Mouse (Mus musculus) heart, postnatal 0 days (tissue): ENCODE data around the gene Plcl1. TPM values are rescaled to one million over a fixed set of nuclear protein-coding genes. Genes with fewer than 3 reads are reported as not detected.
A peak's percentile ranks its signal among the peaks of the same experiment; 100 is the strongest.
"Not testable (repeated sequence)": the region's sequence is repeated elsewhere in the genome, so short reads cannot be mapped to it uniquely, and the experiment has no call there.

ENCODE experiments used
- ATAC-seq: fragments of 200-750 bp; cut with Nextera tagmentation; 2 replicates; pipeline ENCODE4 v1.8.0; 2017; ENCODE audit warnings: low read depth, moderate number of reproducible peaks, moderate library complexity; ENCODE audit not compliant: insufficient read depth
- DNase-seq: peaks from one replicate; pipeline ENCODE4 v3.0.0-alpha.2; 2016; ENCODE audit warnings: low spot score
- H3K27ac ChIP-seq: fragments of 300-500 bp; sonication (generic); 2 replicates; pipeline ENCODE4 v1.5.1; 2014; ENCODE audit warnings: low read depth, mild to moderate bottlenecking
- H3K27me3 ChIP-seq: fragments of 300-500 bp; sonication (generic); 2 replicates; pipeline ENCODE4 v1.6.1; 2014; ENCODE audit warnings: low read length, mixed read lengths; ENCODE audit not compliant: control insufficient read depth, insufficient read depth
- H3K36me3 ChIP-seq: fragments of 300-500 bp; sonication (generic); replicated peaks from 2 replicates; pipeline ENCODE4 v1.6.1; 2014; ENCODE audit warnings: low read length, mixed read lengths; ENCODE audit not compliant: control insufficient read depth, insufficient read depth
- H3K4me1 ChIP-seq: fragments of 300-500 bp; sonication (generic); 2 replicates; pipeline ENCODE4 v1.6.1; 2014; ENCODE audit warnings: antibody characterized with exemption; ENCODE audit not compliant: control insufficient read depth, insufficient read depth
- H3K4me2 ChIP-seq: fragments of 300-500 bp; sonication (generic); 2 replicates; pipeline ENCODE4 v1.6.1; 2014; ENCODE audit warnings: low read depth, mild to moderate bottlenecking, low read length, moderate library complexity
- H3K4me3 ChIP-seq: fragments of 300-500 bp; sonication (generic); 2 replicates; pipeline ENCODE4 v1.5.1; 2014; ENCODE audit warnings: low read depth, low read length
- H3K9ac ChIP-seq: fragments of 300-500 bp; sonication (generic); replicated peaks from 2 replicates; pipeline ENCODE4 v1.6.1; 2014; ENCODE audit warnings: low read depth, low read length, mixed read lengths
- H3K9me3 ChIP-seq: fragments of 300-500 bp; sonication (generic); replicated peaks from 2 replicates; pipeline ENCODE4 v1.6.1; 2016; ENCODE audit warnings: low read length; ENCODE audit not compliant: control insufficient read depth
- CTCF ChIP-seq: IDR thresholded peaks from 2 replicates; pipeline ENCODE4 v1.5.1; 2016; ENCODE audit warnings: antibody characterized with exemption, control low read depth, low read depth
- EP300 ChIP-seq: IDR thresholded peaks from 2 replicates; pipeline ENCODE4 v1.6.1; 2016; ENCODE audit warnings: antibody characterized with exemption, low read depth
- WGBS: fragments of 180-500 bp; shearing (Covaris S2); extraction: QIAGEN DNeasy Blood & Tissue Kit; methylation state at CpG from one replicate; pipeline ENCODE4 v1.1.7; 2014; 5-methylcytosine and 5-hydroxymethylcytosine counted together
- polyA plus RNA-seq: library from polyadenylated mRNA; unstranded; fragments of >200 nt; fragmentation: Nextera tagmentation; extraction: Ambion mirVana; gene quantifications from 2 replicates; pipeline ENCODE4 v1.2.1, GENCODE M21; 2015
- total RNA-seq: library from RNA; depleted of rRNA; stranded (reverse); fragments of >200 nt; gene quantifications from 2 replicates; pipeline ENCODE4 v1.2.3, GENCODE M21; 2014; ENCODE audit warnings: low replicate concordance

Gene Plcl1
- total and polyA plus RNA-seq, 2 experiments from 2014 or later: 0.11 to 1.2 TPM

DNA sequence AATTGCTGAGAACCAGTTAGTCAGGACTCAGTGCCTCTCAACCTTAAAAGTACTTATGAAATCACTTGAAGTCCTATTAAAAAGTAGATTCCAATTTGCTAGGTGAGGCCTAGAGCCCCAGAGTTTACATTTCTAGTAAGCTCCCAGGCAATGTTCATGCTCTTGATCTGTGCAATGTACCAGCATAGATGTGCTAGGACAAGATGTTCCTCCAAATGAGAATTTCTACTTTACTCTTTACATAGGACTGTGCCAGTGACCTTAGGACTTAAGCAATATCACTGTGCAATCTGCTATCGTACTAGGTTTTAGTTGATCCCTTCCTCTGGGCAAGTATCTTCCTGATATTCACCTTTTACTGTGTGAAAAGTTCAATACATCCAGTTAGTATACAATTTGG is 103.9 kb downstream of the Plcl1 start:
- Histone ChIP-seq H3K9ac (no peak overlapping the region), H3K27ac (no peak overlapping the region), H3K4me3 (no peak overlapping the region), H3K4me1 (no peaks in the 10 kb centered on the region), H3K4me2 (no peak overlapping the region), H3K36me3 (no peaks in the 10 kb centered on the region), H3K27me3 (no peaks in the 10 kb centered on the region), H3K9me3 (no peaks in the 10 kb centered on the region)
- WGBS: 94% methylated on average over 1 of the region's 1 CpGs
- no peak for TF ChIP-seq CTCF
- no peak for TF ChIP-seq EP300
- DNase-seq (no peak), ATAC-seq (no peak)

DNA sequence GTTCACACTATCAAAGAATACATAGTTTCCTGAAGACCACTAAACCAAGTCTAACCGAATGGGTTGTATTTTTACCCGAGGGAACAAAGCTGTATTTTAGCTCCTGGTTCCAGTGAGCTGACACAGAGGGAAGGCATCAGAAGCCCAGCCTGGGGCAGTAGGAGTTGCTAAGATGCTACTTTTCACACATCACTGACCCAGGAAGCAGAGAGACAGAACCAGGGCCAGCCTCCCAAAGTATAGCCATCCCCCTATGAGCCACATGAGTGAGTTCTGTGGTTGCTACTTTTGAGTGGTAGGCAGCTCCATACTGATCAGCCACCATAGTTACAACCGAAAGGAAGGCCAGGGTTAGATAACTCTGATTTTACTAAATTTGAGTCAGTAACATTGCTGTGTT is 106.4 kb downstream of the Plcl1 start:
- Histone ChIP-seq H3K4me1 (no peaks in the 10 kb centered on the region), H3K4me3 (no peak overlapping the region), H3K9ac (no peak overlapping the region), H3K27ac (no peak overlapping the region), H3K9me3 (no peaks in the 10 kb centered on the region), H3K36me3 (no peaks in the 10 kb centered on the region), H3K4me2 (no peak overlapping the region), H3K27me3 (0 out of 2 replicates have a peak, but pooled peaks cover 2% of the 10 kb centered on the region)
- TF ChIP-seq EP300 (no peak), CTCF (no peak)
- DNase-seq (no peak), ATAC-seq (no peak)
- WGBS: 78% methylated on average over 3 of the region's 3 CpGs

DNA sequence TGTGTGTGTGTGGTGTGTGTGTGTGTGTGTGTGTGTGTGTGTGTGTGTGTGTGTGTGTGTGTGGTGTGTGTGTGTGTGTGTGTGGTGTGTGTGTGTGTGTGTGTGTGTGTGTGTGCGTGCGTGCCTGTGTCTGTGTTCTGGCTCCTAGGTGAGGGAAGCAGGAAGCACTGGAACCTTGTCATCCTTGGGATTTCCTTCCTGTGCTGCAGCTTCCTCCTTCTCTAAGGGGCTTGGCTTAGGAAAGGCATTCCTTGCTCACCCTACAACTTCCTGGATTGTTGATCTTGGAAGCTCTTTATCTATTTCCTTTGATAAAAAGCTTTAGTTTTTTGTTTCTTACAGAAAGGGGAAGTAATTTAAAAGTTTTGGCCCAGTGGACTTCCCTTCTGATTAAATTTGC is 107.1 kb downstream of the Plcl1 start:
- H3K27ac ChIP-seq, H3K9me3 ChIP-seq, H3K4me1 ChIP-seq, H3K4me2 ChIP-seq, H3K36me3 ChIP-seq, ATAC-seq, H3K4me3 ChIP-seq, H3K27me3 ChIP-seq, H3K9ac ChIP-seq: not testable (repeated sequence)
- 74% methylated on average over 2 of the region's 2 CpGs for WGBS
- peak; percentile 36 for DNase-seq

DNA sequence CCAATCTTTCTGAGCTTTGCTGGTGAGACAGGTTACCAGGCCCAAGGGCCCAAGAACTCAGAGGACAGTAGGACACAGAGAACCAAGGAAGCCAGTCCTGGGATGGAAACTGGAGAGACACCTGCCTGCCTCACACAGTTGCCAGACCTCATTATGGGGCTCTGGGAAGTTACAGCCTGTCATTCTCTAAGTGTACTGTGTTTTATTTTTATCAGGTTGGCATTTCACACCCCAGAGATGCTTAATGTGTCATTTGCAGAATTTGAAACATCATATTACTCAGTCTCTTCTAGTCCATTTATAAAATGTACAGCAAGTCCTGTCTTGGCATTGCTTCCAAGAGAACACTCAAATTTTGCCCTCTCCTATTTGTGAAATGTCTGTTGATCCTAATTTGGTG is 111.5 kb downstream of the Plcl1 start:
- H3K4me2 ChIP-seq: no peak overlapping the region
- ATAC-seq (no peak), DNase-seq (no peak)
- 0 out of 2 replicates have a peak, but pooled peaks cover 4% of the 10 kb centered on the region for H3K27me3 ChIP-seq
- no peak overlapping the region for H3K4me3 ChIP-seq
- no peak overlapping the region for H3K27ac ChIP-seq
- H3K9ac ChIP-seq: no peak overlapping the region
- H3K4me1 ChIP-seq: no peaks in the 10 kb centered on the region
- TF ChIP-seq EP300: no peak
- no peaks in the 10 kb centered on the region for H3K36me3 ChIP-seq
- no peaks in the 10 kb centered on the region for H3K9me3 ChIP-seq

DNA sequence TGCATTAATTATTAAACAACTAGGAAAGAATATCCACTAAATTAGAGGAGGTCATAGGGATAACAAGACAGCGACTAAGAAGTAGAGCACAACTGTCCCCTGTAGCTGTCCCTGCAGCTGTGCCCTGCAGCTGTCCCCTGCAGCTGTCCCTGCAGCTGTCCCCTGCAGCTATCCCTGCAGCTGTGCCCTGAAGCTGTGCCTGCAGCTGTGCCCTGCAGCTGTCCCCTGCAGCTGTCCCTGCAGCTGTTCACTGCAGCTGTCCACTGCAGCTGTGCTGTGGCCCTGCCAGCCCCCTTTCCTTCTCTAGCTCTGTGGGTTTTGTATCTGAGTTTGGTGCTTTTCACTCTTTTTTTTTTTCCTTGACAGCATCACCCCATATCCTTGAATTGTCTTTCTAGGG is 118.2 kb downstream of the Plcl1 start:
- no peaks in the 10 kb centered on the region for H3K27me3 ChIP-seq
- H3K4me2 ChIP-seq: no peak overlapping the region
- peaks cover 8% of the 10 kb centered on the region for H3K4me1 ChIP-seq
- H3K36me3 ChIP-seq: no peaks in the 10 kb centered on the region
- no peak overlapping the region for H3K4me3 ChIP-seq
- no peaks in the 10 kb centered on the region for H3K9me3 ChIP-seq
- no peak for ATAC-seq
- TF ChIP-seq EP300 (no peak), CTCF (no peak)
- DNase-seq: no peak
- H3K9ac ChIP-seq: no peak overlapping the region
- WGBS: 82% methylated on average over 1 of the region's 1 CpGs
- H3K27ac ChIP-seq: no peak overlapping the region

DNA sequence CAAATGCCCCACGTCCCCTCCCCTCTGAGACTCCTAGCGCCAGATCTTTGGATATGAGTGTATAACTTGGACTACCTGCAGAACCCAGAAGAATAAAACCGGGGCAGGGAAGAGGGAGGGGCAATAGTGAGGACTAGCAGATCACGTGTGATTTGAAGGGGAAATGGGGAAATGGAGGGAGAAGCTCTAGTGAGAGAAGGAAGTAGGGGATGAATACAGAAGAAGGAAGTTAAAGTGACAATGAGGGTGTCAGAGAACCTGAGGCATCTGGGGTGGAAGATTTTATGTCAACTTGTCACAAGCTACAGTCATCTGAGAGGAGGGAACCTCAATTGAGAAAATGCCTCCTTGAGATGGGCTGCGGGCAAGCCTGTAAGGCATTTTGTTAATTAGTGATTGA is 119.4 kb downstream of the Plcl1 start:
- H3K4me2 ChIP-seq: no peak overlapping the region
- peaks cover 14% of the 10 kb centered on the region for H3K4me1 ChIP-seq
- no peaks in the 10 kb centered on the region for H3K27me3 ChIP-seq
- DNase-seq: no peak
- no peak for TF ChIP-seq EP300
- no peak for TF ChIP-seq CTCF
- no peak overlapping the region for H3K4me3 ChIP-seq
- H3K36me3 ChIP-seq: no peaks in the 10 kb centered on the region
- no peak overlapping the region for H3K27ac ChIP-seq
- ATAC-seq: no peak
- WGBS: 72% methylated on average over 5 of the region's 5 CpGs
- H3K9ac ChIP-seq: no peak overlapping the region
- H3K9me3 ChIP-seq: no peaks in the 10 kb centered on the region
